Mouse (Mus musculus) erythroblast, embryonic 14.5 days (primary cell): ENCODE measurements around the gene St3gal3. TPM values are rescaled to one million over a fixed set of nuclear protein-coding genes. Genes with fewer than 3 reads are reported as not detected.

Experiments
- H3K27me3 ChIP-seq: 2 replicates; pipeline ENCODE4 v1.6.1; 2012; ENCODE audit warnings: inconsistent platforms; ENCODE audit not compliant: control insufficient read depth
- H3K36me3 ChIP-seq: 2 replicates; pipeline ENCODE4 v1.6.1; 2012; ENCODE audit warnings: mild to moderate bottlenecking, inconsistent platforms; ENCODE audit not compliant: control insufficient read depth
- H3K4me1 ChIP-seq: 2 replicates; pipeline ENCODE4 v1.6.1; 2012; ENCODE audit warnings: inconsistent platforms; ENCODE audit not compliant: control insufficient read depth
- H3K4me3 ChIP-seq: replicated peaks from 2 replicates; pipeline ENCODE3; 2012; ENCODE audit warnings: moderate library complexity, mild to moderate bottlenecking, inconsistent platforms
- H3K9me3 ChIP-seq: 2 replicates; pipeline ENCODE4 v1.6.1; 2012; ENCODE audit warnings: low read length, inconsistent platforms, mixed read lengths; ENCODE audit not compliant: control insufficient read depth
- GATA1 ChIP-seq: IDR thresholded peaks from 2 replicates; pipeline ENCODE4 v1.6.1; 2012; ENCODE audit warnings: low read length, inconsistent platforms, mixed read lengths
- TAL1 ChIP-seq: IDR thresholded peaks from 3 replicates; pipeline ENCODE4 v1.6.1; 2012; ENCODE audit warnings: low read length, inconsistent platforms, mixed read lengths
- polyA plus RNA-seq: library from polyadenylated mRNA; stranded (reverse); fragments of >175 nt; gene quantifications from 2 replicates; pipeline ENCODE4 v1.2.3, GENCODE M21; 2012

Gene St3gal3
- polyA plus RNA-seq, 1 experiment, result 0.85 TPM

- no peak for TF ChIP-seq TAL1
- no peak for TF ChIP-seq GATA1
- H3K36me3 ChIP-seq, result peaks cover 5% of the 10 kb centered on the region
- no peaks in the 10 kb centered on the region for H3K9me3 ChIP-seq
- H3K4me1 ChIP-seq, result peaks cover 3% of the 10 kb centered on the region; the same call in 1 of the 2 replicates
- no peaks in the 10 kb centered on the region for H3K27me3 ChIP-seq
- H3K4me3 ChIP-seq, result no peak overlapping the region
Observed at GRCm38 (mm10) chr4:118053904-118054303, 80.8 kb downstream of the St3gal3 start.

DNA sequence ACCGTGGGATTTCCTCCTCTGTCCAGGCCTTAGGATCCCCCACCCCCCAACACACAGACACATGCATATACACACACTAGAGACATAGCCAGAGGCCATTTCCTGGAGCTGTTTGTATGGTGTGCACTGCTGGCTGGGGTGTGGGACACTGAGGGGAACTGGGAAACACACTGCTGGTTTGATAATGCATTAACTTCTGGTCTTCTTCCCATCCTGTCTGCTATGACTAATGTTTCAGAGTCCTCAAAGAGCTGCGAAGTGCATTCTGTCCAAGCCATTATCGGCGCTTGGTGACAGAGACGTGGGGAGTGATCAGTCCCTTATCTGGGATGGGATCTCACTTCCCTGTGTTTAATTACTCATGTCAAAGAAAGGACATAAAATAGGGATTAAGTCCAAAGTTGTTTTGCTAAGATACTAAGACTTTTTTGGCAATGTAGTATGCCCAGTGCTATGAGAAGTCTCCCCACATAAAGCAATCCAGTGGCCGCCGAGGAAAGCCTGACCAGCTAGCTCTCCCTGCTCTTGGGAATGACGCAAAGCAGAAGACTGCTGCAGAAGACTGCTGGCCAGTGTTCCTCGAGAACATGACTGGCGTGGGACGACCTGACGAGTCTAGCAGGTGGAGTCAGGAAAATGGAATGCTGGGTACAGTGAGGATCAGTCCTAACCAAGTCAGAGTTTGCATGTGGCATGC is 85.0 kb downstream of the St3gal3 start:
- H3K4me1 ChIP-seq, result peaks cover 3% of the 10 kb centered on the region; the same call in 1 of the 2 replicates
- TF ChIP-seq TAL1 (no peak), GATA1 (peak; percentile 36; the same call in 1 of the 2 replicates)
- peaks cover 5% of the 10 kb centered on the region for H3K36me3 ChIP-seq
- no peaks in the 10 kb centered on the region for H3K27me3 ChIP-seq
- no peak overlapping the region for H3K4me3 ChIP-seq
- no peaks in the 10 kb centered on the region for H3K9me3 ChIP-seq

DNA sequence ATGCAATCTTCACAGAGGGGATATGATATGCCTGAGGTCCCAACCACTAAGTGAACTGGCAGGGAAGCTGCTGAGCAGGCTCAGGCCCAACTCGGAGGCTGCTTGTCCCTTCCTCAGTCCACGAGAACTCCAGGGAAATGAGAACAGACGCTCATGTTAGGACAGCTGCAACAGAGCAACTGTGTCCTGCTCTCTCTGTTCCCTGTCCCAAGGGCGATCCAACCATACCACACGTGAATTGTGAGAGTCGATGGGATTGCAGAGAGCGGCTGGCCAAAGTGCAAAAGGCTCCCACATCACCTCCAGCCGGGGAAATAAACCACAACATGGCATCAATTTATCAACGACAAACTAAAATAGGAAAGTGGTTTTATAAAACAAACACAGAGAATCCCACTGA is 90.2 kb downstream of the St3gal3 start:
- TF ChIP-seq TAL1, result no peak
- H3K4me3 ChIP-seq, result no peak overlapping the region
- peaks cover 14% of the 10 kb centered on the region for H3K4me1 ChIP-seq
- no peaks in the 10 kb centered on the region for H3K9me3 ChIP-seq
- H3K36me3 ChIP-seq, result no peaks in the 10 kb centered on the region
- no peaks in the 10 kb centered on the region for H3K27me3 ChIP-seq

GRCm38 (mm10) chr4:118043331-118044002 is 91.2 kb downstream of the St3gal3 start:
- TF ChIP-seq TAL1 (no peak), GATA1 (no peak)
- Histone ChIP-seq H3K4me3 (no peak overlapping the region), H3K9me3 (no peaks in the 10 kb centered on the region), H3K36me3 (no peaks in the 10 kb centered on the region), H3K4me1 (peaks cover 14% of the 10 kb centered on the region), H3K27me3 (no peaks in the 10 kb centered on the region)

GRCm38 (mm10) chr4:118042671-118043320 is 91.9 kb downstream of the St3gal3 start:
- TF ChIP-seq GATA1 (no peak), TAL1 (no peak)
- H3K27me3 ChIP-seq, result no peaks in the 10 kb centered on the region
- no peaks in the 10 kb centered on the region for H3K9me3 ChIP-seq
- no peaks in the 10 kb centered on the region for H3K36me3 ChIP-seq
- no peak overlapping the region for H3K4me3 ChIP-seq
- H3K4me1 ChIP-seq, result peaks cover 14% of the 10 kb centered on the region

DNA sequence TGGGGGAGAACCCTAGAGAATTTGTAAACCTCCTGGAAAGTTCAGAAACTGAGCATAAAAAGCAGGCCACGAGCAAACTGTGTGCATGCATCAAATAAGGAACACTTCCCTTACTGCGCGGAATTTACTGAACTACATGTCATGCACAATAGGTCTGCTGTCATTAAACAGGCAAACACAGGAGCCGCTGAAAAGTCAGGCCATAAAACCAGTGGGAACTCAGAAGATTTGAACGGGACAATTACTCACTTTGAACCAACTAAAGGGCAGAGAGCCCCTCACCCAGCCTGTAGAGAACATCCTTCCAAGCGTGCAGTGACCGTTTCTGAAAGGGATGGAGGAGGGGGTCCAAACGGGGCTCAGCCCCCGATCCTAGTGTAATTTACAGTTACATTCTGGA is 93.6 kb downstream of the St3gal3 start:
- Histone ChIP-seq H3K27me3 (no peaks in the 10 kb centered on the region), H3K4me3 (no peak overlapping the region), H3K4me1 (peaks cover 14% of the 10 kb centered on the region), H3K36me3 (no peaks in the 10 kb centered on the region), H3K9me3 (no peaks in the 10 kb centered on the region)
- no peak for TF ChIP-seq TAL1
- no peak for TF ChIP-seq GATA1

- Histone ChIP-seq H3K4me3 (no peak overlapping the region), H3K36me3 (no peaks in the 10 kb centered on the region), H3K9me3 (no peaks in the 10 kb centered on the region), H3K4me1 (peaks cover 14% of the 10 kb centered on the region), H3K27me3 (no peaks in the 10 kb centered on the region)
- TF ChIP-seq TAL1 (no peak), GATA1 (no peak)
Observed at GRCm38 (mm10) chr4:118040650-118041049, 94.1 kb downstream of the St3gal3 start.

- Histone ChIP-seq H3K4me3 (no peak overlapping the region), H3K9me3 (no peaks in the 10 kb centered on the region), H3K4me1 (peaks cover 13% of the 10 kb centered on the region), H3K36me3 (no peaks in the 10 kb centered on the region), H3K27me3 (no peaks in the 10 kb centered on the region)
- TF ChIP-seq TAL1 (no peak), GATA1 (no peak)
Observed at GRCm38 (mm10) chr4:118039964-118040363, 94.8 kb downstream of the St3gal3 start.

GRCm38 (mm10) chr4:118038023-118038422 is 96.7 kb downstream of the St3gal3 start:
- TF ChIP-seq TAL1 (no peak), GATA1 (no peak)
- Histone ChIP-seq H3K4me1 (no peaks in the 10 kb centered on the region; the same call in 1 of the 2 replicates), H3K9me3 (no peaks in the 10 kb centered on the region), H3K4me3 (no peak overlapping the region), H3K27me3 (no peaks in the 10 kb centered on the region), H3K36me3 (no peaks in the 10 kb centered on the region)
